In genomic region chr1:110215956-110216355, GRCm38 (mm10) we compare ENCODE assay signal across 14 mouse cellular contexts.
"Had no signal": no experiment of that assay in that cellular context is flagged by ENCODE, and none has a peak within 500 bp of the region (broad histone marks: within the 10 kb centered on the region; RNA-seq: fewer than 3 reads in every experiment).

No protein-coding gene starts in this region.

- H3K4me1 ChIP-seq: limb, embryonic 15.5 days; liver, embryonic 12.5 days; megakaryocyte, embryonic 14.5 days; midbrain, embryonic 15.5 days; neural tube, embryonic 13.5 days had no signal

- H3K9me3 ChIP-seq: limb, embryonic 15.5 days; liver, embryonic 12.5 days; midbrain, embryonic 15.5 days; neural tube, embryonic 13.5 days had no signal

- H3K27me3 ChIP-seq: limb, embryonic 15.5 days; liver, embryonic 12.5 days; megakaryocyte, embryonic 14.5 days; midbrain, embryonic 15.5 days; neural tube, embryonic 13.5 days had no signal

- H3K27ac ChIP-seq: kidney, postnatal 0 days; layer of hippocampus, adult 2 months; limb, embryonic 15.5 days; liver, embryonic 12.5 days; macrophage; midbrain, embryonic 15.5 days; neural tube, embryonic 13.5 days had no signal

- H3K36me3 ChIP-seq: limb, embryonic 15.5 days; liver, embryonic 12.5 days; midbrain, embryonic 15.5 days; neural tube, embryonic 13.5 days had no signal

- DNase-seq: kidney, postnatal 36 days; lung, embryonic 14.5 days; lung, postnatal 14 days; right cerebral cortex, postnatal 14 days; thymus, postnatal 36 days had no signal

- H3K4me2 ChIP-seq: limb, embryonic 15.5 days; liver, embryonic 12.5 days; lung, embryonic 14.5 days; midbrain, embryonic 11.5 days; midbrain, embryonic 15.5 days; neural tube, embryonic 13.5 days had no signal

- ATAC-seq: liver, embryonic 12.5 days; midbrain, embryonic 15.5 days had no signal

- H3K4me3 ChIP-seq: layer of hippocampus, adult 2 months; limb, embryonic 15.5 days; liver, embryonic 12.5 days; megakaryocyte, embryonic 14.5 days; midbrain, embryonic 15.5 days; neural tube, embryonic 13.5 days had no signal

- H3K9ac ChIP-seq: limb, embryonic 15.5 days; liver, embryonic 12.5 days; lung, embryonic 14.5 days; midbrain, embryonic 15.5 days; neural tube, embryonic 13.5 days had no signal
